Mouse (Mus musculus): ENCODE results near the gene R3hdm2.

DNA sequence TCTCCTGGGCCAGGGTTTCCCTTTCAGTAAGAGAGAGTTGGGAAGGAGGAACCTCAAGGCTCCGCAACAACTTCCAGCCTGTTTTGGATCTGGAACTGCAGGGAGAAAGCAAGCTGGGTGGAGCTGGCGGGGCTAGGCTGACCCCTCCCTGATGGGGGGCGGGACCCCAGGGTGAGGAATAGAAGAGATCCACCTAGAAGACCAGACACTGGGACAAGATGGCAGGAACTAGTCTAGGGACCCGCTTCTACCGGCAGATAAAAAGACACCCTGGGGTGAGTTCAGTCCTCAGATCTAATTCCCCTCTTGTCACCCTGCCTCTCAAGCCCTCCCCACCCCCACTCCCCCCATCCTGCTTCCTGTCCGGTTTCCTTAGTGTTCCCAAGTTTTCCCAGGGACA lies 134.6 kb downstream of the R3hdm2 start, which contains the start of gene Ndufa4l2:
- peak; percentile 25 for TF ChIP-seq POLR2AphosphoS2 (IDR thresholded peaks at IDR 0.05; ENCODE audit: insufficient read length, low read depth)
- TF ChIP-seq POLR2A (IDR thresholded peaks at IDR 0.05; ENCODE audit: insufficient read length, low read depth): no peak
- TF ChIP-seq REST (IDR thresholded peaks at IDR 0.05; ENCODE audit: insufficient read depth, insufficient read length): no peak
- TF ChIP-seq USF1 (IDR thresholded peaks at IDR 0.05; ENCODE audit: low read depth): no peak
- TF ChIP-seq CEBPB (IDR thresholded peaks at IDR 0.05; ENCODE audit: insufficient read depth, poor library complexity, severe bottlenecking): no peak
- TF ChIP-seq E2F4 (IDR thresholded peaks at IDR 0.05; ENCODE audit: insufficient read depth): no peak
- TF ChIP-seq MYOD1 (IDR thresholded peaks at IDR 0.05; ENCODE audit: control insufficient read depth in 1 of 3, insufficient read length in 2 of 3, low read depth in 2 of 3): no peak
- no peak for TF ChIP-seq MAX (IDR thresholded peaks at IDR 0.05; ENCODE audit: low read depth)
- TF ChIP-seq TCF12 (IDR thresholded peaks at IDR 0.05; ENCODE audit: insufficient read depth, poor library complexity, severe bottlenecking): no peak
- no peak for TF ChIP-seq SRF (IDR thresholded peaks at IDR 0.05; ENCODE audit: control insufficient read depth, insufficient read length, low read depth)
- TF ChIP-seq MYOG (IDR thresholded peaks at IDR 0.05; ENCODE audit: control insufficient read depth in 1 of 3, insufficient read depth in 1 of 3, insufficient read length in 2 of 3, low read depth in 2 of 3): no peak
- no peak for TF ChIP-seq TCF3 (IDR thresholded peaks at IDR 0.05; ENCODE audit: insufficient read length, low read depth)

Measured in myocyte (in vitro differentiated cells).